Mouse (Mus musculus) megakaryocyte, embryonic 14.5 days (primary cell): Measurements from ENCODE around the gene Trim2.

Source experiments
- FLI1 ChIP-seq: IDR thresholded peaks from 2 replicates; pipeline ENCODE4 v1.6.1; 2012; ENCODE audit warnings: low read length, inconsistent platforms, mixed read lengths
- GATA1 ChIP-seq: IDR thresholded peaks from 3 replicates; pipeline ENCODE4 v1.6.1; 2012; ENCODE audit warnings: mixed read lengths, low read length, inconsistent platforms, borderline replicate concordance

- TF ChIP-seq FLI1 (no peak), GATA1 (no peak)
Measured at GRCm38 (mm10) chr3:84206106-84206505, 100.6 kb downstream of the Trim2 start.
